Mouse (Mus musculus): ENCODE measurements around the gene Tbc1d5. TPM values are rescaled to one million over a fixed set of nuclear protein-coding genes. Genes with fewer than 3 reads are reported as not detected.
A peak's percentile ranks its signal among the peaks of the same experiment; 100 is the strongest.

Gene Tbc1d5
- polyA plus RNA-seq, 1 experiment = 0.38 TPM

- Histone ChIP-seq H3K4me3 (replicated peaks) (no peak overlapping the region), H3K4me1 (ENCODE audit: control insufficient read depth) (no peaks in the 10 kb centered on the region), H3K27me3 (ENCODE audit: control insufficient read depth) (no peaks in the 10 kb centered on the region), H3K9me3 (ENCODE audit: control insufficient read depth, low read length) (no peaks in the 10 kb centered on the region), H3K36me3 (ENCODE audit: control insufficient read depth) (no peaks in the 10 kb centered on the region)
- no peak for TF ChIP-seq GATA1 (IDR thresholded peaks at IDR 0.05; ENCODE audit: low read length)
- TF ChIP-seq TAL1 (IDR thresholded peaks at IDR 0.05; ENCODE audit: low read length) = no peak
Measured at GRCm38 (mm10) chr17:51191381-51191780, 12.2 kb upstream of the Tbc1d5 start.

- H3K27me3 ChIP-seq (ENCODE audit: control insufficient read depth) = no peaks in the 10 kb centered on the region
- H3K4me3 ChIP-seq (replicated peaks) = no peak overlapping the region
- no peaks in the 10 kb centered on the region for H3K36me3 ChIP-seq (ENCODE audit: control insufficient read depth)
- no peaks in the 10 kb centered on the region for H3K9me3 ChIP-seq (ENCODE audit: control insufficient read depth, low read length)
- peaks cover 15% of the 10 kb centered on the region for H3K4me1 ChIP-seq (ENCODE audit: control insufficient read depth)
- TF ChIP-seq TAL1 (IDR thresholded peaks at IDR 0.05; ENCODE audit: low read length) (no peak), GATA1 (IDR thresholded peaks at IDR 0.05; ENCODE audit: low read length) (no peak)
Measured at GRCm38 (mm10) chr17:51182715-51183114, 3.6 kb upstream of the Tbc1d5 start.

- no peaks in the 10 kb centered on the region for H3K36me3 ChIP-seq (ENCODE audit: control insufficient read depth)
- H3K4me1 ChIP-seq (ENCODE audit: control insufficient read depth) = peaks cover 21% of the 10 kb centered on the region
- no peak for TF ChIP-seq GATA1 (IDR thresholded peaks at IDR 0.05; ENCODE audit: low read length)
- no peak for TF ChIP-seq TAL1 (IDR thresholded peaks at IDR 0.05; ENCODE audit: low read length)
- H3K27me3 ChIP-seq (ENCODE audit: control insufficient read depth) = no peaks in the 10 kb centered on the region
- no peaks in the 10 kb centered on the region for H3K9me3 ChIP-seq (ENCODE audit: control insufficient read depth, low read length)
- peak overlapping the region; percentile 94 for H3K4me3 ChIP-seq (replicated peaks)
Measured at GRCm38 (mm10) chr17:51178491-51179194, 509 bp downstream of the Tbc1d5 start.

GRCm38 (mm10) chr17:51177923-51178322 is 1.2 kb downstream of the Tbc1d5 start:
- H3K27me3 ChIP-seq (ENCODE audit: control insufficient read depth) = no peaks in the 10 kb centered on the region
- H3K36me3 ChIP-seq (ENCODE audit: control insufficient read depth) = no peaks in the 10 kb centered on the region
- H3K4me1 ChIP-seq (ENCODE audit: control insufficient read depth) = peaks cover 21% of the 10 kb centered on the region
- no peaks in the 10 kb centered on the region for H3K9me3 ChIP-seq (ENCODE audit: control insufficient read depth, low read length)
- TF ChIP-seq GATA1 (IDR thresholded peaks at IDR 0.05; ENCODE audit: low read length) = no peak
- H3K4me3 ChIP-seq (replicated peaks) = peak overlapping the region; percentile 94

- Histone ChIP-seq H3K9me3 (ENCODE audit: control insufficient read depth, low read length) (no peaks in the 10 kb centered on the region), H3K4me1 (ENCODE audit: control insufficient read depth) (peaks cover 10% of the 10 kb centered on the region), H3K4me3 (replicated peaks) (no peak overlapping the region), H3K36me3 (ENCODE audit: control insufficient read depth) (no peaks in the 10 kb centered on the region), H3K27me3 (ENCODE audit: control insufficient read depth) (no peaks in the 10 kb centered on the region)
- TF ChIP-seq TAL1 (IDR thresholded peaks at IDR 0.05; ENCODE audit: low read length) = no peak
- TF ChIP-seq GATA1 (IDR thresholded peaks at IDR 0.05; ENCODE audit: low read length) = no peak
Measured at GRCm38 (mm10) chr17:51172332-51172731, 6.8 kb downstream of the Tbc1d5 start.

- Histone ChIP-seq H3K27me3 (ENCODE audit: control insufficient read depth) (no peaks in the 10 kb centered on the region), H3K36me3 (ENCODE audit: control insufficient read depth) (no peaks in the 10 kb centered on the region), H3K9me3 (ENCODE audit: control insufficient read depth, low read length) (no peaks in the 10 kb centered on the region), H3K4me1 (ENCODE audit: control insufficient read depth) (peaks cover 8% of the 10 kb centered on the region), H3K4me3 (replicated peaks) (no peak overlapping the region)
- TF ChIP-seq GATA1 (IDR thresholded peaks at IDR 0.05; ENCODE audit: low read length) (no peak), TAL1 (IDR thresholded peaks at IDR 0.05; ENCODE audit: low read length) (no peak)
Measured at GRCm38 (mm10) chr17:51171504-51171903, 7.6 kb downstream of the Tbc1d5 start.

- H3K9me3 ChIP-seq (ENCODE audit: control insufficient read depth, low read length) = no peaks in the 10 kb centered on the region
- TF ChIP-seq TAL1 (IDR thresholded peaks at IDR 0.05; ENCODE audit: low read length) (no peak), GATA1 (IDR thresholded peaks at IDR 0.05; ENCODE audit: low read length) (no peak)
- H3K4me3 ChIP-seq (replicated peaks) = no peak overlapping the region
- H3K27me3 ChIP-seq (ENCODE audit: control insufficient read depth) = no peaks in the 10 kb centered on the region
- peaks cover 7% of the 10 kb centered on the region for H3K4me1 ChIP-seq (ENCODE audit: control insufficient read depth)
- H3K36me3 ChIP-seq (ENCODE audit: control insufficient read depth) = no peaks in the 10 kb centered on the region
Measured at GRCm38 (mm10) chr17:51169911-51170310, 9.2 kb downstream of the Tbc1d5 start.

- H3K9me3 ChIP-seq (ENCODE audit: control insufficient read depth, low read length) = no peaks in the 10 kb centered on the region
- peaks cover 6% of the 10 kb centered on the region for H3K4me1 ChIP-seq (ENCODE audit: control insufficient read depth)
- TF ChIP-seq GATA1 (IDR thresholded peaks at IDR 0.05; ENCODE audit: low read length) (no peak), TAL1 (IDR thresholded peaks at IDR 0.05; ENCODE audit: low read length) (no peak)
- H3K4me3 ChIP-seq (replicated peaks) = no peak overlapping the region
- H3K27me3 ChIP-seq (ENCODE audit: control insufficient read depth) = no peaks in the 10 kb centered on the region
- H3K36me3 ChIP-seq (ENCODE audit: control insufficient read depth) = no peaks in the 10 kb centered on the region
Measured at GRCm38 (mm10) chr17:51162366-51162765, 16.8 kb downstream of the Tbc1d5 start.

- H3K27me3 ChIP-seq (ENCODE audit: control insufficient read depth) = no peaks in the 10 kb centered on the region
Measured at GRCm38 (mm10) chr17:51159261-51159660, 19.9 kb downstream of the Tbc1d5 start.

GRCm38 (mm10) chr17:51150999-51151398 is 28.2 kb downstream of the Tbc1d5 start:
- TF ChIP-seq TAL1 (IDR thresholded peaks at IDR 0.05; ENCODE audit: low read length) = no peak
- TF ChIP-seq GATA1 (IDR thresholded peaks at IDR 0.05; ENCODE audit: low read length) = no peak
- H3K4me3 ChIP-seq (replicated peaks) = no peak overlapping the region
- no peaks in the 10 kb centered on the region for H3K4me1 ChIP-seq (ENCODE audit: control insufficient read depth)
- H3K27me3 ChIP-seq (ENCODE audit: control insufficient read depth) = no peaks in the 10 kb centered on the region
- no peaks in the 10 kb centered on the region for H3K36me3 ChIP-seq (ENCODE audit: control insufficient read depth)
- H3K9me3 ChIP-seq (ENCODE audit: control insufficient read depth, low read length) = no peaks in the 10 kb centered on the region

More at GRCm38 (mm10) chr17:51159261-51159660, 19.9 kb downstream of the Tbc1d5 start:
- H3K36me3 ChIP-seq (ENCODE audit: control insufficient read depth) = no peaks in the 10 kb centered on the region
- H3K4me1 ChIP-seq (ENCODE audit: control insufficient read depth) = peaks cover 6% of the 10 kb centered on the region
- no peak overlapping the region for H3K4me3 ChIP-seq (replicated peaks)
- TF ChIP-seq GATA1 (IDR thresholded peaks at IDR 0.05; ENCODE audit: low read length) (no peak), TAL1 (IDR thresholded peaks at IDR 0.05; ENCODE audit: low read length) (no peak)
- no peaks in the 10 kb centered on the region for H3K9me3 ChIP-seq (ENCODE audit: control insufficient read depth, low read length)

All from erythroblast, embryonic 14.5 days (primary cell).